Mouse (Mus musculus) left cerebral cortex, postnatal 36 days (tissue): ENCODE results near the gene Kcnk4. TPM values are rescaled to one million over a fixed set of nuclear protein-coding genes. Genes with fewer than 3 reads are reported as not detected.

Experiments
- DNase-seq, 2 experiments: peaks; one replicate each; pipeline ENCODE4 v3.0.0; 2021 to 2022; ENCODE audit warnings: low spot score in 2 of 2, mixed read lengths in 1 of 2
- intact Hi-C: fragments of 180-260 bp; cut with DNase I; formaldehyde crosslinking; loops from one replicate; pipeline ENCODE4 v1.15.1; 2025
- total RNA-seq, 2 experiments: library from RNA; stranded (reverse); gene quantifications; 2 replicates each; pipeline ENCODE4 v1.2.3; 2021

The Kcnk4 gene
- total RNA-seq, 2 experiments from 2014 or later, result 34.9 to 37.0 TPM

- no peak for DNase-seq
- intact Hi-C loops, result loop anchor here (1.0 to 10.0 kb wide), 2 partner anchors 19 to 696 kb away; partner anchors contain the start of genes Atg2a and Esrra
Measured at GRCm38 (mm10) chr19:6940396-6941351, 6.4 kb upstream of the Kcnk4 start.

- DNase-seq, result no peak
- intact Hi-C loops, result loop anchor here (10.0 kb wide), 2 partner anchors 445 to 695 kb away; partner anchors contain the start of gene Atg2a
Measured at GRCm38 (mm10) chr19:6939106-6940002, 5.0 kb upstream of the Kcnk4 start.

GRCm38 (mm10) chr19:6937541-6938465 lies 3.5 kb upstream of the Kcnk4 start:
- intact Hi-C loops, result loop anchor here (10.0 kb wide), 1 partner anchor 443 kb away; no protein-coding TSS in a partner anchor
- no peak for DNase-seq

DNA sequence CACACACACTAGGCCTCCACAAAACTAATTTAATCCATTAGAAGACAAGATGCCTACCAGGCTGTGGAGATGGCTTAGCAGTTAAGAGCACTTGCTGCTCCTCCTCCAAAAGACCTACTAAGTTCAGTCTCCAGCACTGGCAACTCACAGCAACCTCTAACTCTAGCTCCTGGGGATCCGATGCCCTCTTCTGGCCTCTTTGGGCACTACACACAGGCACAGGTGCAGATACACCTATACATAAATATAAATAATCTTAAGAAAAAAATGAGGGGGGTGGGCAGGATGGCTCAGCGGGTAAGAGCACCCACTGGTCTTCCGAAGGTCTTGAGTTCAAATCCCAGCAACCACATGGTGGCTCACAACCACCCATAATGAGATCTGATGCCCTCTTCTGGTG lies 2.0 kb upstream of the Kcnk4 start:
- no peak for DNase-seq
- intact Hi-C loops, result loop anchor here (10.0 kb wide), 1 partner anchor 441 kb away; no protein-coding TSS in a partner anchor

DNA sequence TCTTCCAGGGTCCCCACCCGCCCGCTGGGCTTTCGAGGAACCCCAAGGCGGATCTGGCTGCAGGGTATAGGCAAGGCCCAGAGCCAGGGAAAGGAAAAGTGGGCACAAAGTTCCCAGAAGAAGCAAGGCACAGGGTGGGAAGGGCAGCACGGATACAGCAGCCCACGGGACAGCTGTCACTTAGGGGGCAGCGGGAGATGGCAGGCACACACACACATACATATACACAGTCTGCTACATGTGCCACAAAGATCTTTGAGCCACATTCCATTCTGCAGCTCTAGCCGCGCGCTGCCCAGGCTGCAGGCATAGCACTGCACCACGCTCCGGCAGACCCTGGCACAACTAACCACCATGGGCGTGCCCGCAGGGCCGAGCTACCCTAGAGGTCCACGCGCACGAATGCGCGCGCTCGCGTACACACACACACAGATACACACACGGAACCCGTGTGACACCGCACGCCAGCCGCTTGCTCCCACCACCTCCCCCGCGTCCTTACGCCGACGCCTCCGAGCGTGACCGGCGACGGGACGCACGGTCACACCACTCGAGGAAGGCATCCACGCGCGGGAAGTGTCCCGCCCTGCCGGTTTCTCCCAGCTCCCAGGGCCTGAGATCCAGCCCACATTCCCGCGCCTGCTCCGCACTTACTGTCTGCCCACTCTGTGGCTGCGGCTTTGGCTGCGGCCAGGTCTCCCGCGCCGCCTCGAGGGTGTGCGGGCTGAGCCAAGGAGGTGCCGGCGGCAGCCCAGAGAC lies 700 bp downstream of the Kcnk4 start:
- intact Hi-C loops, result loop anchor here (5.0 to 10.0 kb wide), 2 partner anchors 439 to 511 kb away; no protein-coding TSS in a partner anchor
- peak; percentile 73 to 79 for DNase-seq

- intact Hi-C loops, result loop anchor here (5.0 to 10.0 kb wide), 2 partner anchors 438 to 511 kb away; no protein-coding TSS in a partner anchor
- peak in 1 of 2 experiments; percentile 78 for DNase-seq
Measured at GRCm38 (mm10) chr19:6933102-6933435, 1.2 kb downstream of the Kcnk4 start.

DNA sequence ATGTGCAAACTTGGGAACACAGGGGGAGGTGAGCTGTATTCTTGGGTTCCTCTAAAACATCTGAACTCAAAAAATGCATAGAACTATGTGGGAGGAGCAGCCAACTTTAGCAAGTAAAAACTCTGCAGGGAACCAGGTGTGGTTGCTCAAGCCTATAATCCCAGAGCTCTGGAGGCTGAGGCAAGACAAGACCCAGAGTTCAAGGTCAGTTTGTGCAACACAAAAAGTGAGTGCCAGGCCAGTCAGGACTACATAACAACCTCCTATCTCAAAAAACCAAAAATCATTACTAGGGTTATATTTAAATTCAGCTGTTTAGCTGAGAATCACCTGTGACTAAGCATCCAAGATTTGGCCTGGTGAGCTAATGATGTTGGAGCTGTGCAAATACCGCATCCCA lies 2.3 kb downstream of the Kcnk4 start:
- DNase-seq, result no peak
- intact Hi-C loops, result loop anchor here (5.0 to 10.0 kb wide), 2 partner anchors 437 to 510 kb away; no protein-coding TSS in a partner anchor

- intact Hi-C loops, result loop anchor here (5.0 to 10.0 kb wide), 2 partner anchors 436 to 509 kb away; no protein-coding TSS in a partner anchor
- no peak for DNase-seq
Measured at GRCm38 (mm10) chr19:6931002-6931401, 3.3 kb downstream of the Kcnk4 start.

DNA sequence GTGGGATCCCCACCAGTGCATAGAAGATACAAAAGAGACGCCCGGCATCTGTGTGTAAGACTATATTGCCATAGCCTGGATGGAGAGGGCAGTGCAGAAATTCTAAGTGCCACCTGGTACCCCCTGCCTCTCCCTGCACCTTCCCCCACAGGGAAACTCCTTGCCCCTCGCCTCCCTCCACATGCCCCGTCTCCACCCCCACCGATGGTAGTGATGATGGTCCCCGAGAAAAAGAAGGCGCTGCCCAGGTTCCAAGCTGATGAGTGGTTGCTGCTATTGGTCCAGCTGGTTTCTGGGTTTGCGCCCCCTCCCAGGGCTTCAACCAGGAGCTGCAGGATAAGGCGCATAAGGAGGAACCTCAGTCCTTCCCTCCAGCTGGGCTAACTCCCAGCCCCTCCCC lies 6.2 kb downstream of the Kcnk4 start:
- intact Hi-C loops, result loop anchor here (10.0 kb wide), 1 partner anchor 97 kb away; no protein-coding TSS in a partner anchor
- no peak for DNase-seq

- DNase-seq, result no peak
- intact Hi-C loops, result loop anchor here (10.0 kb wide), 1 partner anchor 98 kb away; no protein-coding TSS in a partner anchor
Measured at GRCm38 (mm10) chr19:6926559-6927255, 7.6 kb downstream of the Kcnk4 start.

- intact Hi-C loops, result loop anchor here (10.0 kb wide), 1 partner anchor 99 kb away; no protein-coding TSS in a partner anchor
- DNase-seq, result no peak
Measured at GRCm38 (mm10) chr19:6925611-6926329, 8.5 kb downstream of the Kcnk4 start.

DNA sequence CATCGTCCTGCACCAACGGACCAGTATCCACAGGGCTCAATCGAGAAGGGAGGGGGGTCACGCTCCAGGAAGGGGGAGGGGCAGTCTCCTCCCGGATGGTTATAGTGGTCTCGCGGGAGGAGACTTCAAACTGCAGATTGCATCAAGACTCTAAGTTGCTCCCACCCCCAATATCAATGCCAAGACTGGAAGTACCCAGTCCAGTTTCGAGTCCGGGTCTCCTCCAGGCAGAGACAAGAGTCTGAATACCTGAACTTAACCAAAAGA lies 9.1 kb downstream of the Kcnk4 start, which contains the start of gene Catsperz:
Gene Catsperz, minus strand, starts transcription at position 74 of the 267 bp plus-strand sequence.
- DNase-seq, result no peak
- intact Hi-C loops, result loop anchor here (10.0 kb wide), 1 partner anchor 100 kb away; no protein-coding TSS in a partner anchor

DNA sequence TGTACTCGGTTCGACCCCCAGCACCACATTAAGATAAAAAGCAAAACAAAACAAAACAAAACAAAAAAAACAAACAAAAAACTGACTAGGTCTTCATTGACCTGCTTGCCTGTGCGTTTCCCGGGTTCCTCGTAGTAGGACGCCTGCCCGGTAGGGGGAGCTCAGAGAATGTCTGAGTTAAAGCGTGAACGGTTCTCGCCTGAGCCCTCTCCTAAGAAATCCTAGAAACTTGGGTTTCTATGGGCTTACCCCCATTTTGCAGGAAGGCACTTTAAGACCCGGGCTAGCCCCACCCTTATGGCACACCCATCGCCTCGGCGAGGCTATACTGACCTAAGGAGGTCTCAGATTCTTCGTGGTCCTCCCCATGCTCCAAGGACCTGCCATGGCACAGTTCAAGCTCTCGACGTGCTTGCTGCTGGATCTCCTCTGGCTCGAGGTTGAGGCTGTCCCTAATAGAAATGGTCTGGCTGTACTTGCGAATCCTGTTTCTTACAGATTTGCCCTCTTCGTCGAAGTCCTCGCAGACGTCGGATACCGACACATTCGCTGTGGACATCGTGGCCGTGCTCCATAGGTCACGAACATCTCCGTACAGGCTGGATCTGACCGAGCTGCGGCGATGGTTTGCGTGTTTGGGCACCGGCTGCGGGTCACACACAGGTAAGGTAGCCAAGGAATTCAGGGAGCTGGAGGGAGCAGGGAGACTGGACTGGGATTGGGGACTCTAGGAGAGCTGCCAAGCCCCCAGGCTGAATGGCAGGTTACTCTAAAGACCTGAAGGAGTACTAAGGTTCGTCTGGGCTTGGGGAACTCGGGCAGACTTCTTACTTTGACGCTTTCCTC lies 9.6 kb downstream of the Kcnk4 start:
- DNase-seq, result peak; percentile 78 to 88
- intact Hi-C loops, result loop anchor here (10.0 kb wide), 1 partner anchor 100 kb away; no protein-coding TSS in a partner anchor

GRCm38 (mm10) chr19:6922901-6923735 lies 11.2 kb downstream of the Kcnk4 start:
- no peak for DNase-seq
- intact Hi-C loops, result loop anchor here (10.0 kb wide), 1 partner anchor 102 kb away; no protein-coding TSS in a partner anchor
